Mouse (Mus musculus) heart, adult 8-10 months (tissue): ENCODE data around the gene Gck. TPM values are rescaled to one million over a fixed set of nuclear protein-coding genes. Genes with fewer than 3 reads are reported as not detected.
"Not testable (repeated sequence)": the region's sequence is repeated elsewhere in the genome, so short reads cannot be mapped to it uniquely, and the experiment has no call there.

Source experiments
- DNase-seq: peaks from one replicate; pipeline ENCODE4 v3.0.0; 2022; ENCODE audit warnings: low spot score
- total RNA-seq, 4 experiments: library from RNA; stranded (reverse); gene quantifications; 2 replicates each; pipeline ENCODE4 v1.2.4; 2022

Gene Gck
- total RNA-seq, 4 experiments from 2014 or later = 15.2 to 30.8 (median 18.1) TPM

GRCm38 (mm10) chr11:5954965-5955504 lies 5.2 kb upstream of the Gck start:
- peak; percentile 17 for DNase-seq

GRCm38 (mm10) chr11:5954435-5954834 lies 4.6 kb upstream of the Gck start:
- no peak for DNase-seq

DNA sequence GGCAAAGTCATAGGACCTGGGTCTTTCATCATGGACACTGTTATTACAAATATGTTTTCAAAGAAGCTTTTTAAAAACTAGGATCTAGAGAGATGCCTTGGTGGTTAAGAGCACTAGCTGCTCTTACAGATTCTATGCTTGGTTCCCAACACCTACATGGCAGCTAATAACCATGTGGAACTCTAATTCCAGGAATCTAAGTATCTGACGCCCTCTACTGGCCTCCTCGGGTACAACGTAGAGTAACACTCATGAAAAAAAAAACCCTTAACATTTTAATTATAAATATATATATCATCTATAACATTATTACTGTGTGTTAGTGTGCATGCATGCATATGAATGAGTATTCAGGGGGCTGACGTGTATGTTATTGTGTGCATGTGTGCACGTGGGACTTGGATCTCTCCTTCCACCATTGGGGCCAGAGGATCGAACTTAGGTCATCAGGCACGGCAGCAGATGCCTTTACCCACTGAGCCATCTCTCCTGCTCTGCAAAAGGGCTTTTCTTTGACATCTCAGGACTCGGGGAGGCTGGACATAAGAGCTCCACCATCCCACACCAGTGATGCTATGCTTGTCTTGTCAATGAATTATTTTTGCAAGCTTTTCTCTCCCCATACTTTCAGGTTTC lies 3.4 kb upstream of the Gck start:
- peak; percentile 24 for DNase-seq

DNA sequence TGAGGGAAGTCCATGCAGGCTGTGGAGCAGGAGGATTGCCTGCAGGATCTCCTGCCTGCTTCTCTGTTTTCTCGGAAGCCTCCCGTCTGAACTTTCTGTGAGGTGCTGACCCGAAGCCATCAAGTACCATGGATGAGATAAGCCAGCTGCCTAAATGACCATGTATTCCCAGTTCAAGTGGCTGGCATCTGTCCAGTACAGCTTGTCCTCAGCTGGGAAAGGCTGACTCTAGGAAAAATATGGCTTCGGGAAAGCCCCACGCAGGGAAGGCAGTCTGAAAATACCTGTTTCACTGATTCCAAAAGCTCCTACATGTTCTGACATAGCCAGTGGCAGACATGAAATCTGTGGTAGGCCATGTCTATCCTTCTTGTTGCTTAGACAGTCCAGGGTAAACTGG lies 2.6 kb upstream of the Gck start:
- peak; percentile 77 for DNase-seq

DNA sequence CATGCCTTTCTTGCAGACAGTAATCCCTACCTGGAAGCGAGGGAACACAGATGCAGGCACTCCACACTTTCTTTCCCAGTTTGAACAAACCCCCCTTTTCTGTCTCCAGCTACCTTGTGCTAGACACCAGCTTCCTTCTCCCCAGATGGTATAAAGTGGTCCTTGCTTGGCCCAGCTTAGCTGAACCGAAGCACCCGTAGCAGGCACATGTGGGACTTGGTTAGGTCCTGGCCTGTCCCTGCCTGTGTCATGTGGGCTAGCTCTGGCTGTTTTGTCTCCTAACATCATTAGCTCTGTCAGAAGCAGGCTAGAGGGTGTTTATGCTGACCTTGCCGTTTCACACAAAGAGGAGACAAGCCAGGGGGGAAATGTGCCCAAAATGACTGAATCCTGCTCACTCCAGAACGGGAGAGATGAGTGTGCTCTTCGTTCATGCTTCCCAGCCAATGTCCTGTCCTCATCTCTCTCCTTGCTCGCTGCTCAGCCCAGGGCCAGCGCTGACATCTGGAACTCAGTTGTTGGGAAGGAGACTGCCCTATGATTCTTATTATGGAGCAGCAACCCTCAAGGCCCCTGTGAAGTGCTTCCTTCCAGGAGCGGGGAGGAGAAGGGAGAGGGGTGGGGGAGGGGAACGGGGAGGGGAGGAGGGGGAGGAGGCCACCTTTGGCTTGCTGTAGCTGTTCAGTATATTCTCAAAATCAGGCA lies 1.2 kb downstream of the Gck start:
- DNase-seq = no peak

GRCm38 (mm10) chr11:5947796-5948195 lies 2.1 kb downstream of the Gck start:
- DNase-seq = no peak

DNA sequence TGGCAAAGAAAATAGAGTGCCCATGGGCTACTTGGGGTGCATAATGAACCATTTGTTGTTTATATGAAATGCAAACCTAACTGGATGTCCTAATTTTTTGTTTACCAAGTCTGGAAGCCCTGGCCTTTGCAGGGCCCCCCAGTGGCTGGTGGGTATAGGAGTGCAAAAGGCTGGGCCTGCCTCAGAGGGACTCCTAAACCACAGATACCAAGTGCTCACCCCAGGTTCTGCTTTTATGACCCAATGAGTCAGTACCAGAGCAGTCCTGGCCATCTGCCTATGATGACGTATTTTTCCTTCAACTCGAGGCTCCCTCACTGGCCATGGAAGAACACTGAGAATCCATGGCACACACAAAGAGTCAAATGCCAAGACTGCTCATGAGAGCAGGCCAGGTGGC lies 4.8 kb downstream of the Gck start:
- no peak for DNase-seq

DNA sequence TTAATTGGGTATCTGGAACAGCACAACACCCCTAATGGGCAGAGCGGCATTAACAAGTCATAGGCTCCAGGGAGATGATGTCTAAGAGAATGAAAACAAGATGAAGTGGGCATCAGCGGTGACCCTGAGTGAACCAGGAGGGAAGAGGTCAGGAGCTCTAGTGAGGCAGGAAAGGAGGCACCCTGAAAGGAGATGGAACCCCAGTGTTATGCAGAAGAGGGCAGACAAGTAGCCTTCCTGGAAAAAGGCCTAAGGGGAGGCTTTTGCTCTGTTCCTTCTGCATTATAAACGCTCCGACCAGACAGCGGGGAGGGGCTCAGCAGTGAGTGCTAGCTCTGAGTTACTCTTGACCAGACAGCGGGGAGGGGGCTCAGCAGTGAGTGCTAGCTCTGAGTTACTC lies 6.9 kb downstream of the Gck start:
- DNase-seq = no peak

DNA sequence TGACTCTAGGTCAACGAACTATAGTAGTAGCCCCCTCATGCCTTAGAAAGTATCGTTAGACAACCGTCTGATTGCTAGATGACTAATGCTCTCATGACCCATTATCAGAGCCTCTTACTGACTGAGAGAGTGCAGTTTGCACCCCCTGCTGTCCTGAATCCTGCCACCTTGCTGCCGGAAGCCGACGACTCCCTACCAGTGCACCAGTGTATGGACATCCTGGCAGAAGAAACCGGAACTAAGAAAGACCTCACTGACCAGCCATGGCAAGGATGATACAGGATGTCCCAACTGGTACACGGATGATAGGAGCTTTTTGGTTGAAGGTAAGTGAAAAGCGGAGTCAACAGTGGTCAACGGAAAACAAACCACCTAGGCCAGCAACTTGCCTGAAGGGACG lies 15.3 kb downstream of the Gck start:
- not testable (repeated sequence) for DNase-seq

GRCm38 (mm10) chr11:5931947-5932346 lies 17.9 kb downstream of the Gck start:
- DNase-seq = not testable (repeated sequence)

GRCm38 (mm10) chr11:5930578-5930977 lies 19.3 kb downstream of the Gck start:
- DNase-seq = no peak

- no peak for DNase-seq
Observed at GRCm38 (mm10) chr11:5926696-5927220, 23.1 kb downstream of the Gck start.

DNA sequence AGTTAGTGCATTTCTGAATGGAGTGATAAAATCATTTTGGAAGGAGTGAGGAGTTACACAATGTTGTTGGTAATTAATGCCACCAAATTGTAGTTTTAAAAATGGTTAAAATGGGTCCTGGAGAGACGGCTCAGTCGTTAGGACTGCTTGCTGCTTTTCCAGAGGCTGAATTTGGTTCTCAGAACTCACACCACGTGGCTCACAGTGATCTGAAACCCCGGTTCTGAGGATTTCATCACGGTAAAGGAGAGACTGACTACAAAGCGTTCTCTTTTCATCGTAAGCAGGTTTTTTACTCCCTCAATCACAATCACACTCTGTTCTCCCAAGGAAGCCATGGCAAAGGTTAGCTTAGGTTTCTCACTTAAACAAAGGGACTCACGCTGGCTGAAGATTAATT lies 25.2 kb downstream of the Gck start:
- no peak for DNase-seq

GRCm38 (mm10) chr11:5920323-5920960 lies 29.4 kb downstream of the Gck start:
- DNase-seq = no peak

GRCm38 (mm10) chr11:5919606-5920005 lies 30.3 kb downstream of the Gck start:
- DNase-seq = no peak

DNA sequence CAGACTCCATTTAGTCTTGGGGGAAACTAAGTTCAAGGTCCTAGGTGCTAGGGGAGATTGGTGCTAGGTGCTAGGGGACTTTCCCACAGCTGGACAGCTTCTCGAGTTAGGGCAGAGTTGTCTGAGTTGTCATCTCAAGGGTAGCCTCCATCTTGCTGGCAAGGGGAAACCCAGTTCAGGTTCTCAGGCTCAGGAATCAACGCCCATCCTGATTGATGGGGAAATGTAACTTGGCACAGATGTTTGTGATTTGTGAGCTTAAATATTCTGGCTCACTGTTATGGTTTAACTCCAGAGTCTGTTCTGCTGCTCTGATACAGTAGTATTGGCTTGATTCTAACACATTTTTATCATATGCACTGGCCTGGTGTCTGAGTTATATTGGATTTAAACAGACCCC lies 31.8 kb downstream of the Gck start:
- no peak for DNase-seq

DNA sequence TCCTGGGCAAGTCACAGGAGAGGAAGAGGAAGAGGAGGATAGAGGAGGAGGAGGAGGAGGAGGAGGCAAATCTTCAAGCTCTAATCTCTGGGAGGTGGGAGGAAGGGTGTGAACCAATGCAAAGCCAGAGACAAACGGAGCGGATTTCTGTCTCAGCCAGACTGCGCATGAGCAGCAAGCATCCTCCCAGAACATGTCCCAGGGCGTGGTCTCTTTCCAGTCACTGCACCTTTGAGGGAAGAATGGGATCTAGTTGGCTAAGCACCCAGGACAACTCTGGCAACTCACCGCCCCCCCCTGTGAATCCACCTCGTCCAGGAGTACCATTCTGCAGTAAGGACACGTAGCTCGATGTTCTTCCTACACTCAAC lies 33.7 kb downstream of the Gck start:
- DNase-seq = peak; percentile 46

- DNase-seq = peak; percentile 76
Observed at GRCm38 (mm10) chr11:5915429-5916177, 34.3 kb downstream of the Gck start.

- DNase-seq = no peak
Observed at GRCm38 (mm10) chr11:5914940-5915339, 34.9 kb downstream of the Gck start.

DNA sequence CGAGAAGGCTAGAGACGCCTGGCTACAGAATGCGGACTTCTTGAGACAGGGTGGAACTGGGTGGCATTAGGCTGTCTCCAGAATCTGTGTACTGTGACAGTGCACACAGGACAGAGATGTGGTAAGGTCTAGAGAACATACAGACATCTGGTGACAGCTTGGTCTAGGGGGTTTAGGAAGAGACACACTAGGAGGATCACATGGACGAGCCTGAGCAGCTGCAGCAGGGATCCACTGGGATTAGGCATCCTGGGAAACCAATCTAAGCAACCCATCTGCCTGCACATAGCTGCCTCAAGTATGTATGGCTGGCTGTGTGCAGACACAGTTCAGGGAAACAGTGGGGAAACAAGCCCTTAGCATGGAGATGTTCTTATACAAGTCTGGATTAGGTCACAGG lies 35.9 kb downstream of the Gck start:
- no peak for DNase-seq

DNA sequence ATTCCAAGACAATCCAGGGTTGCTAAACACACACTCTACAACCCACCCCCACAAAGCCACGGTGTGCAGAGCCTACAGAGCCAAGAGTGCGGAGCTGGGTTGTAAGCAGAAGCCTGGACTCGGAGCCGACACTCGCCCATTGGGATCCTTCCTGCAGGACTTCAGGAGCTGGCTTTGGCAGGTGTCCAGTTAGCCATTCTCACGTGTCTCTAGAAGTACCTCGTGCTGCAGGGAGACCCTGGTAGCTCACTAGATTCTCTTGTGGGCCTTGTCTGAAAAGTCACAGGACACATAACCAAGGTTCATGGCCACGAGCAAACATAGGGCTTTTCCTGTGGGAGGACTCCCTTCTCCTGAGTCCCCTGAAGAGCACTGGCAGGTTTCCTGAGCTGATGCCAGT lies 36.6 kb downstream of the Gck start:
- no peak for DNase-seq

GRCm38 (mm10) chr11:5912635-5913034 lies 37.2 kb downstream of the Gck start:
- peak; percentile 55 for DNase-seq
